Mouse (Mus musculus) G1E (cell line): Measurements from ENCODE around the gene Srrm2. TPM values are rescaled to one million over a fixed set of nuclear protein-coding genes. Genes with fewer than 3 reads are reported as not detected.

ENCODE experiments used
- ATAC-seq: 2 replicates; pipeline ENCODE4 v1.8.0; 2016; ENCODE audit warnings: mild to moderate bottlenecking; ENCODE audit not compliant: insufficient number of reproducible peaks, poor library complexity, low FRiP score, severe bottlenecking; ENCODE audit errors: extremely low read depth
- DNase-seq: peaks from one replicate; pipeline ENCODE4 v3.0.0; 2012; ENCODE audit warnings: low spot score
- H3K27me3 ChIP-seq: 2 replicates; pipeline ENCODE4 v1.6.1; 2012; ENCODE audit warnings: mild to moderate bottlenecking, low read length, inconsistent platforms; ENCODE audit not compliant: insufficient read depth
- H3K36me3 ChIP-seq: replicated peaks from 2 replicates; pipeline ENCODE3; 2012; ENCODE audit warnings: mild to moderate bottlenecking, inconsistent platforms
- H3K4me1 ChIP-seq: 2 replicates; pipeline ENCODE4 v1.6.1; 2012; ENCODE audit warnings: low read depth, low read length, inconsistent platforms, mixed read lengths; ENCODE audit not compliant: insufficient read depth
- H3K4me3 ChIP-seq: 2 replicates; pipeline ENCODE4 v1.5.1; 2012; ENCODE audit warnings: low read depth, mild to moderate bottlenecking, inconsistent platforms, low read length, moderate library complexity, mixed read lengths
- H3K9me3 ChIP-seq: replicated peaks from 2 replicates; pipeline ENCODE4 v1.6.1; 2012; ENCODE audit warnings: inconsistent platforms
- CTCF ChIP-seq: IDR thresholded peaks from 2 replicates; pipeline ENCODE4 v1.5.1; 2012; ENCODE audit warnings: low read depth, low read length, inconsistent platforms, mixed read lengths
- GATA1 ChIP-seq: IDR thresholded peaks from 2 replicates; pipeline ENCODE4 v1.6.1; 2012; ENCODE audit warnings: borderline replicate concordance, low read length, inconsistent platforms, mixed read lengths
- GATA2 ChIP-seq: IDR thresholded peaks from 2 replicates; pipeline ENCODE4 v1.6.1; 2012; ENCODE audit warnings: low read depth, low read length, inconsistent platforms, borderline replicate concordance
- POLR2AphosphoS5 ChIP-seq: IDR thresholded peaks from 2 replicates; pipeline ENCODE4 v1.6.1; 2012; ENCODE audit warnings: low read depth, low read length, inconsistent platforms; ENCODE audit not compliant: insufficient replicate concordance
- TAL1 ChIP-seq: conservative IDR thresholded peaks from 2 replicates; pipeline ENCODE4 v1.6.1; 2012; ENCODE audit warnings: low read depth, low read length, inconsistent platforms, mixed read lengths
- polyA plus RNA-seq: library from polyadenylated mRNA; stranded (reverse); fragments of >175 nt; gene quantifications from 2 replicates; pipeline ENCODE4 v1.2.3, GENCODE M21; 2012
- total RNA-seq, 2 experiments: library from RNA; stranded (forward) in 1 of 2; stranded (reverse) in 1 of 2; fragments of 200-1000 nt in 1 of 2; fragments of >200 nt in 1 of 2; fragmentation: Nextera tagmentation in 1 of 2; gene quantifications; 2 replicates each; pipeline ENCODE4 v1.2.3; 2014 to 2017

Srrm2 gene
- total and polyA plus RNA-seq, 3 experiments, result 86.7 to 1,150 (median 329) TPM

DNA sequence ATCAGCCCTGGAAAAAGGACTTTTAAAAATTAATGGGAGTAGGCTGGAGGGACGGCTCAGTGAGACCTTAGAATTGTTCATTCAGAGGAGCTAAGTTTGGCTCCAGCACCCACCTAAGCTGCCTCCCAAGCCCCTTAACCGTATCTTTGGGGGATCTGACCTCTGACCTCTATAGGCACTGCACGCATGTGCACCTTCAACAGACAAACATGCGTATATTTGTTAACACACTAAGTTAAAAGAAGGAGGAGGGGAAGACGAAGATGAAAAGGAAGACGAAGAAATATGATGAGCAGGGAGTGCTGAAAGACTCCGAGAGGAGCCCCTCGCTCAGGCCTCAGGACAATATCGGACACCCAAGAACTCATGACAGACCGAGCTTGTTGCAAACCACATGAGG is 11.3 kb downstream of the Srrm2 start:
- TF ChIP-seq GATA1, result no peak
- no peak for TF ChIP-seq TAL1
- no peak for TF ChIP-seq CTCF
- DNase-seq (no peak), ATAC-seq (no peak)
- H3K4me3 ChIP-seq, result no peak overlapping the region; the same call in 1 of the 2 replicates
- H3K36me3 ChIP-seq, result peaks cover 5% of the 10 kb centered on the region
- H3K27me3 ChIP-seq, result no peaks in the 10 kb centered on the region
- no peaks in the 10 kb centered on the region for H3K9me3 ChIP-seq
- peaks cover 21% of the 10 kb centered on the region for H3K4me1 ChIP-seq

DNA sequence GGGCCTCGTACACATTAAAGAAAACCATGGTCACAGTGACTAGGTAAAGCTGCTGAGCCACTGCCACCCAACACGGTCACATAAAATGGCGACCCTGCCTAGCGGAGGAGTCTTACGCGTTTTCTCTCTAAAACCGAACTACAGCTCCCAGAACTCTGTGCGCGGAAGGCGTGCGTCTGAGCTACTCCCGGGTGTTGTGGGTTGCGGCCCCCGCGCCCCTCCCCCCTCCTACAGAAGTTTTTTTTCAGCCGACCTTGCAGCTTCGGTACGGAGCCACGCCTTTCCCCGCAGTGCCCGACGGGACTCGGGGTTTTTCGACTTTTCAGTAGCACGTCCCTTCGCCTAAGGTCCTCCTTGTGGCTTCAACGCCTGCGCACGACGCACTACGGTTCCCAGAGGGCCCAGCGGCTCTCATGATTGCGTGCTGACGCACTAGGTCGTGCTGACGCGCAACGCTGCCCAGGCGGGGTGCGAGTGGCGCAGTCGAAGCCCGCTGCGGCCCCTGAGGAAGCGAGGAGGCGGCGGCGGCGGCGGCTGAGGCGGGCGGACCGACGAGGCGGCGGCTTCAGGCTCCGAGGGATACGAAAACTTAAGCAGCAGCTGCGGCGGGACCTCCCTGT is 12.5 kb downstream of the Srrm2 start:
- peak; percentile 81 for DNase-seq
- ATAC-seq, result peak; percentile 93
- H3K36me3 ChIP-seq, result peaks cover 18% of the 10 kb centered on the region
- H3K27me3 ChIP-seq, result no peaks in the 10 kb centered on the region
- TF ChIP-seq GATA1 (no peak), POLR2AphosphoS5 (no peak), CTCF (no peak), TAL1 (no peak), GATA2 (no peak)
- no peaks in the 10 kb centered on the region for H3K9me3 ChIP-seq
- H3K4me3 ChIP-seq, result peak overlapping the region; percentile 87
- peaks cover 27% of the 10 kb centered on the region for H3K4me1 ChIP-seq

DNA sequence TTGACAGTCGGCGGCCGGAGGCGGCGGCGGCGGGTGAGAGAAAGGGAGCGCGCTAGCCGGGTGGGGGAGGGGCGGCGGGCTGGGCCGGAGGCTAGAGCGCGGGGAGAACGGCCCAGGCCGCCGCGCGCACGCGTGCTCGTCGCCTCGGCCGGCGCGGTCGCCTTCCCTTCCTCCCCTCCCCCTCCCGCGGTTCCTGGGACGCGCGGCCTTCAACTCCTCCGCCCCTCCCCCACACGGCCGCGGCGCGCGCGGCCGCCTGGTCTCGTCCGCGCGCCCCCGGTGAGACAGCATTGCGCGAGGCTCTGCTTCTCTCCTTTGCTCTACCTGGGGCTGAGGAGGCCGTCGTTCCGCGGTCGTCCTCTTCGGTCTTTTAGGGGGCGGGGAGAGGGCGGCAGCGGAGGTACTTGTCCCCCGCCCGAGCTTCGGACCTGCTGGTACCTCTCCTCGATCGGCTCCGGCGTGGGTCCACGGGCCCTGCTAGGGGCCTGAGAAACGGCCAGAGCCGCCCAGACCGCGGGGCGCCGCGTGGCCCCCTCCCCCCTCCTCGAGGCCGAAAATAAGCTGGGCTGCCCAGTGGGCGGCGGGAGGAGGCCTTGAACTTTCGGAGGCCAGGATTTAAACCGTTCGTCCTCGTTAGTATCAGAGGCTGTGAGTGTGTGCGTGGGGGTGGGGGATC is 13.2 kb downstream of the Srrm2 start:
- peaks cover 24% of the 10 kb centered on the region for H3K36me3 ChIP-seq
- TF ChIP-seq TAL1 (no peak), GATA2 (no peak), CTCF (no peak), GATA1 (no peak), POLR2AphosphoS5 (no peak)

DNA sequence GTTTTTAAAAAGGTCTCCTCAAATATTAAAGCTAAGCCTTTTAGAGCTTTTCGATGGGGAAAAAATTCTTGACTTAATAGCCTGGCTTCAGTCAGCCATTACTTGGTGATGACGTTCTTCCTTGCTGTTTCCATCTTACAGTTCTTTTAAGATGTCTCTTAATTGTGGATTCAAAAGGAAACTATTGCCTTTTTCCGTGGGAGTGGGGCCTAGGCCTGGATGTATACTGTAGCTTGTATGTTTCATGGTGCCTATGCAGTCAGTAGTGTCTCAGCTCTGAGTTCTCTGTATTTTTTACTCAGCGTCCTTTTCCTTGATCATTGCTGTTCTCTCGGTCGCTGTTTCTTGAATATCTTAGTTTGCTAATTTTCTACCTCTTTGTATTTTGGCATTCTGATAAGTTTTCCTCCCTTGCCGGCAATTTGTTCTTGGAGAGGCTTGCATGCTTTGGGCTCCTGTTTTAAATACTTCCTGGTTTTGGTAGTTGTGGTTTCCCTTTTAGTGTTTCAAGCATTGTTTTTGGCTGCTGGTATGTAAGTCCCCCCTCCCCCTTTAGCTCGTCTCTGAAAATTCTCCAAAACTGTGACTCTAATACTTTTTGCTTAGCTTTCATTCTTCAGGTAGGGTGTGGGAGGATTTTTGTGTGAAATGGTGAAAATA is 14.2 kb downstream of the Srrm2 start:
- TF ChIP-seq POLR2AphosphoS5 (no peak), TAL1 (no peak), GATA1 (no peak), GATA2 (no peak), CTCF (no peak)
- peaks cover 35% of the 10 kb centered on the region for H3K36me3 ChIP-seq
- ATAC-seq (no peak), DNase-seq (no peak)
- H3K27me3 ChIP-seq, result no peaks in the 10 kb centered on the region
- peaks cover 27% of the 10 kb centered on the region for H3K4me1 ChIP-seq
- H3K9me3 ChIP-seq, result no peaks in the 10 kb centered on the region
- H3K4me3 ChIP-seq, result peak overlapping the region; percentile 87

More for the DNA sequence above, 13.2 kb downstream of the Srrm2 start:
- peak; percentile 65 for DNase-seq
- Histone ChIP-seq H3K4me1 (peaks cover 27% of the 10 kb centered on the region), H3K27me3 (no peaks in the 10 kb centered on the region), H3K4me3 (peak overlapping the region; percentile 87), H3K9me3 (no peaks in the 10 kb centered on the region)
- no peak for ATAC-seq

DNA sequence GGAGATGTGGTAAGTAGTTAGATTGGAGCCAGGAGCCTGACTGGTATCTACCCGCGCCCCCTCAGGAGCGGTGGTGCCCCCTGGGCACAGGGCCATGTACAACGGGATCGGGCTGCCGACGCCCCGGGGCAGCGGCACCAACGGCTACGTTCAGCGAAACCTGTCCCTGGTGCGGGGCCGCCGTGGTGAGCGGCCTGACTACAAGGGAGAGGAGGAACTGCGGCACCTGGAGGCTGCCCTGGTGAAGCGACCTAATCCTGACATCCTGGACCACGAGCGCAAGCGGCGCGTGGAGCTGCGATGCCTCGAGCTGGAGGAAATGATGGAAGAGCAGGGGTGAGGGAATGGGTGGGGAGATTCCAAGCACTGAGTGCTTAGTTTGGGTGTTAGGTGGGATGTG is 16.5 kb downstream of the Srrm2 start:
- Histone ChIP-seq H3K9me3 (no peaks in the 10 kb centered on the region), H3K36me3 (peaks cover 57% of the 10 kb centered on the region), H3K4me3 (peak overlapping the region; percentile 60; the same call in 1 of the 2 replicates), H3K27me3 (no peaks in the 10 kb centered on the region), H3K4me1 (peaks cover 23% of the 10 kb centered on the region)
- TF ChIP-seq CTCF, result no peak
- TF ChIP-seq GATA2, result no peak
- TF ChIP-seq GATA1, result no peak
- no peak for TF ChIP-seq POLR2AphosphoS5
- no peak for TF ChIP-seq TAL1
- ATAC-seq (no peak), DNase-seq (no peak)

DNA sequence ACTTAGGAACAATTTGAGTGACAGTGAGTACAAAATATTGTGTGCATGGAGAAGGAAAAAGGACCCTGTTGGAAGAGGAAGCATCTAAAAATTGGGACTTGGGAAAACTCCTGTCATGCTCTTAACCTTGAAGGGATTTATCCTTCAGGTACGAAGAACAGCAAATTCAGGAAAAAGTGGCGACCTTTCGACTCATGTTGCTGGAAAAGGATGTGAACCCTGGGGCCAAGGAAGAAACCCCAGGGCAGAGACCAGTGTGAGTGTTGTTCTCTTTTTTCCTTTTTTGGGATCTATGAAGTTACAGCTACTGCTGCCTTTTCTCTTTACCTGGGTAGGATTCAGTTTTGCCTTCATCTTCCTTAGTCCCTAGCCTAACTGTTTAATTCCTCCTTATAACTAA is 17.6 kb downstream of the Srrm2 start:
- H3K4me1 ChIP-seq, result peaks cover 19% of the 10 kb centered on the region
- ATAC-seq, result no peak
- TF ChIP-seq POLR2AphosphoS5, result no peak
- TF ChIP-seq TAL1, result no peak
- no peak for TF ChIP-seq CTCF
- TF ChIP-seq GATA2, result no peak
- TF ChIP-seq GATA1, result no peak
- DNase-seq, result no peak
- H3K36me3 ChIP-seq, result peaks cover 68% of the 10 kb centered on the region
- H3K9me3 ChIP-seq, result no peaks in the 10 kb centered on the region
- H3K4me3 ChIP-seq, result no peak overlapping the region
- no peaks in the 10 kb centered on the region for H3K27me3 ChIP-seq
